14 mouse cellular contexts compared by ENCODE assay signal in genomic region chr1:90369287-90369686, GRCm38 (mm10).
A peak's percentile ranks its signal among the peaks of the same experiment; 100 is the strongest.
DNase-seq lines count a peak whose midpoint lies in the region; ATAC-seq and TF ChIP-seq lines count a peak whose summit lies in the region.
"Had no signal": no experiment of that assay in that cellular context is flagged by ENCODE, and none has a peak within 500 bp of the region (broad histone marks: within the 10 kb centered on the region; RNA-seq: fewer than 3 reads in every experiment).

No protein-coding gene starts in this region.

- H3K4me2 ChIP-seq in liver, embryonic 13.5 days, result no peak overlapping the region
- H3K4me2 ChIP-seq: limb, embryonic 12.5 days; midbrain, embryonic 12.5 days; stomach, embryonic 15.5 days had no signal

- no peak overlapping the region for H3K4me3 ChIP-seq in gastrocnemius, adult 2 months
- no peak overlapping the region for H3K4me3 ChIP-seq in liver, embryonic 13.5 days (replicated peaks)
- H3K4me3 ChIP-seq: limb, embryonic 12.5 days; midbrain, embryonic 12.5 days; stomach, embryonic 15.5 days had no signal

- no peaks in the 10 kb centered on the region for H3K27me3 ChIP-seq in liver, embryonic 13.5 days
- no peaks in the 10 kb centered on the region for H3K27me3 ChIP-seq in splenic B cell, adult 2 months (ENCODE audit: control insufficient read depth, insufficient read depth, low read length, poor library complexity, severe bottlenecking)
- H3K27me3 ChIP-seq: limb, embryonic 12.5 days; midbrain, embryonic 12.5 days; stomach, embryonic 15.5 days had no signal

- TF ChIP-seq CTCF in gastrocnemius, adult 2 months (IDR thresholded peaks at IDR 0.05), result peak; percentile 12; the same call in 1 of the 2 replicates

- WGBS in liver, embryonic 13.5 days (ENCODE audit: insufficient replicate concordance), result 26% methylated on average over 2 of the region's 2 CpGs

- H3K4me1 ChIP-seq in liver, embryonic 13.5 days (replicated peaks), result no peaks in the 10 kb centered on the region
- H3K4me1 ChIP-seq: midbrain, embryonic 12.5 days; stomach, embryonic 15.5 days had no signal

- no peaks in the 10 kb centered on the region for H3K36me3 ChIP-seq in liver, embryonic 13.5 days
- no peaks in the 10 kb centered on the region for H3K36me3 ChIP-seq in splenic B cell, adult 2 months (ENCODE audit: control insufficient read depth, insufficient read depth, low read length, poor library complexity, severe bottlenecking)
- H3K36me3 ChIP-seq: limb, embryonic 12.5 days; midbrain, embryonic 12.5 days; stomach, embryonic 15.5 days had no signal

- ATAC-seq in liver, embryonic 13.5 days (ENCODE audit: low read depth), result peak; percentile 61; the same call in 1 of the 2 replicates
- ATAC-seq in inflammation-experienced regulatory T-cells, adult 6 months, result no peak
- ATAC-seq: forebrain, postnatal 0 days had no signal

- H3K9ac ChIP-seq in liver, embryonic 13.5 days, result no peak overlapping the region
- H3K9ac ChIP-seq: forebrain, postnatal 0 days; limb, embryonic 12.5 days; midbrain, embryonic 12.5 days; stomach, embryonic 15.5 days had no signal

- intact Hi-C loops in gastrocnemius, adult 2 months (cut with DNase I), result no loop called here

- no peak for DNase-seq in gastrocnemius, adult 2 months
- DNase-seq in gastrocnemius, adult 18-20 months (ENCODE audit: low spot score), result no peak
- DNase-seq in retina, postnatal 1 day, result peak; percentile 7
- DNase-seq in retina, embryonic 14.5 days (ENCODE audit: low spot score), result no peak
- DNase-seq in liver, embryonic 13.5 days, result no peak
- DNase-seq in splenic B cell, adult 2 months (ENCODE audit: low read depth, low spot score), result peak; percentile 39
- DNase-seq in cerebellum, adult 11 months, result no peak
- DNase-seq: cerebellum, adult 8-10 months; forebrain, postnatal 0 days; kidney, adult 9 months had no signal

- no peaks in the 10 kb centered on the region for H3K9me3 ChIP-seq in liver, embryonic 13.5 days (replicated peaks)
- H3K9me3 ChIP-seq: stomach, embryonic 15.5 days had no signal

- no peak overlapping the region for H3K27ac ChIP-seq in gastrocnemius, adult 2 months
- no peak overlapping the region for H3K27ac ChIP-seq in liver, embryonic 13.5 days
- H3K27ac ChIP-seq: limb, embryonic 12.5 days; midbrain, embryonic 12.5 days; stomach, embryonic 15.5 days had no signal

Comparison
In these comparisons a context has a peak if more than half of its experiments do, and no peak if none do; other contexts are left out.
1. DNase-seq: peak in retina, postnatal 1 day (single experiment) and splenic B cell, adult 2 months (single experiment); none in gastrocnemius, adult 2 months (single experiment), gastrocnemius, adult 18-20 months (single experiment), retina, embryonic 14.5 days (single experiment), liver, embryonic 13.5 days (single experiment) and cerebellum, adult 11 months (single experiment).